Mouse (Mus musculus) CH12.LX (cell line): ENCODE measurements around the gene Akap12. TPM values are rescaled to one million over a fixed set of nuclear protein-coding genes. Genes with fewer than 3 reads are reported as not detected.
A peak's percentile ranks its signal among the peaks of the same experiment; 100 is the strongest.

Experiments
- DNase-seq: peaks from one replicate; pipeline ENCODE4 v3.0.0-alpha.2; 2013; ENCODE audit errors: extremely low read depth
- H3K27ac ChIP-seq: 2 replicates; pipeline ENCODE4 v1.5.1; 2012; ENCODE audit warnings: low read depth, mild to moderate bottlenecking, control low read depth, moderate library complexity; ENCODE audit not compliant: insufficient read depth
- H3K27me3 ChIP-seq: replicated peaks from 2 replicates; pipeline ENCODE3; 2012; ENCODE audit warnings: inconsistent platforms
- H3K36me3 ChIP-seq, 2 experiments: replicated peaks in 1 of 2; 2 replicates each; pipeline versions ENCODE3 to v1.6.1; 2012; ENCODE audit warnings: inconsistent platforms in 1 of 2, low read length in 1 of 2, mild to moderate bottlenecking in 1 of 2, mixed read lengths in 1 of 2, moderate library complexity in 1 of 2; ENCODE audit not compliant: control insufficient read depth in 1 of 2, insufficient read depth in 1 of 2
- H3K4me1 ChIP-seq, 2 experiments: 2 replicates each; pipeline ENCODE4 v1.6.1; 2012; ENCODE audit warnings: inconsistent platforms in 1 of 2, moderate library complexity in 1 of 2; ENCODE audit not compliant: insufficient read depth in 2 of 2, control insufficient read depth in 1 of 2
- H3K4me2 ChIP-seq: 2 replicates; pipeline ENCODE4 v1.6.1; 2012; ENCODE audit warnings: low read depth, mild to moderate bottlenecking, control low read depth; ENCODE audit not compliant: poor library complexity, insufficient read depth, severe bottlenecking
- H3K4me3 ChIP-seq, 3 experiments: fragments of 150-350 bp in 1 of 3; sonication (generic) in 1 of 3; replicated peaks in 1 of 3; 2 replicates each; pipeline versions ENCODE3 to v1.5.1; 2011 to 2012; ENCODE audit warnings: low read depth in 2 of 3, low read length in 2 of 3, mild to moderate bottlenecking in 2 of 3, moderate library complexity in 2 of 3, control low read depth in 1 of 3, improper control_type of control experiment in 1 of 3, inconsistent platforms in 1 of 3, mixed read lengths in 1 of 3; ENCODE audit not compliant: poor library complexity in 1 of 3
- H3K79me2 ChIP-seq: replicated peaks from 2 replicates; pipeline ENCODE4 v1.6.1; 2012; ENCODE audit warnings: mild to moderate bottlenecking, moderate library complexity; ENCODE audit not compliant: control insufficient read depth, poor library complexity, insufficient read depth, severe bottlenecking; ENCODE audit errors: extremely low read depth
- H3K9ac ChIP-seq: 2 replicates; pipeline ENCODE4 v1.6.1; 2012; ENCODE audit warnings: low read depth, mild to moderate bottlenecking, control low read depth, moderate library complexity; ENCODE audit not compliant: insufficient read depth
- H3K9me3 ChIP-seq: replicated peaks from 2 replicates; pipeline ENCODE3; 2012; ENCODE audit warnings: low read length, inconsistent platforms, mixed read lengths
- BHLHE40 ChIP-seq: IDR thresholded peaks from 2 replicates; pipeline ENCODE4 v1.6.1; 2011; ENCODE audit warnings: mild to moderate bottlenecking, low read depth, low read length, improper control_type of control experiment
- E2F4 ChIP-seq: IDR thresholded peaks from 2 replicates; pipeline ENCODE4 v1.6.1; 2011; ENCODE audit warnings: low read depth, low read length, improper control_type of control experiment; ENCODE audit not compliant: insufficient replicate concordance
- ELF1 ChIP-seq: IDR thresholded peaks from 2 replicates; pipeline ENCODE4 v1.6.1; 2014; ENCODE audit warnings: low read depth, mild to moderate bottlenecking, inconsistent platforms, low read length, improper control_type of control experiment
- ETS1 ChIP-seq: conservative IDR thresholded peaks from 2 replicates; pipeline ENCODE4 v1.6.1; 2012; ENCODE audit warnings: low read depth, mild to moderate bottlenecking, inconsistent platforms, low read length, improper control_type of control experiment, moderate library complexity
- GABPA ChIP-seq: IDR thresholded peaks from 2 replicates; pipeline ENCODE4 v1.6.1; 2012; ENCODE audit warnings: low read depth, low read length, improper control_type of control experiment, inconsistent platforms; ENCODE audit not compliant: insufficient replicate concordance
- IRF4 ChIP-seq: IDR thresholded peaks from 2 replicates; pipeline ENCODE4 v1.6.1; 2014; ENCODE audit warnings: low read depth, mild to moderate bottlenecking, inconsistent platforms, low read length, improper control_type of control experiment
- JUND ChIP-seq: conservative IDR thresholded peaks from 2 replicates; pipeline ENCODE4 v1.6.1; 2011; ENCODE audit warnings: low read depth, low read length, improper control_type of control experiment
- MAX ChIP-seq: IDR thresholded peaks from 2 replicates; pipeline ENCODE4 v1.6.1; 2011; ENCODE audit warnings: low read length, improper control_type of control experiment
- MAZ ChIP-seq: IDR thresholded peaks from 2 replicates; pipeline ENCODE4 v1.6.1; 2012; ENCODE audit warnings: low read depth, mild to moderate bottlenecking, inconsistent platforms, low read length, improper control_type of control experiment, moderate library complexity
- MXI1 ChIP-seq: IDR thresholded peaks from 2 replicates; pipeline ENCODE4 v1.6.1; 2011; ENCODE audit warnings: mild to moderate bottlenecking, low read depth, low read length, improper control_type of control experiment
- MYC ChIP-seq: IDR thresholded peaks from 2 replicates; pipeline ENCODE4 v1.6.1; 2011; ENCODE audit warnings: low read depth, mild to moderate bottlenecking, improper control_type of control experiment, low read length
- NELFE ChIP-seq: IDR thresholded peaks from 2 replicates; pipeline ENCODE4 v1.6.1; 2011; ENCODE audit warnings: low read depth, low read length, improper control_type of control experiment
- NRF1 ChIP-seq: IDR thresholded peaks from 2 replicates; pipeline ENCODE4 v1.6.1; 2014; ENCODE audit warnings: low read depth, mild to moderate bottlenecking, inconsistent platforms, low read length, improper control_type of control experiment, moderate library complexity
- POLR2A ChIP-seq: IDR thresholded peaks from 2 replicates; pipeline ENCODE4 v1.6.1; 2011; ENCODE audit warnings: low read depth, mild to moderate bottlenecking, improper control_type of control experiment, low read length
- POLR2AphosphoS2 ChIP-seq: IDR thresholded peaks from 2 replicates; pipeline ENCODE4 v1.6.1; 2011; ENCODE audit warnings: low read depth, low read length, improper control_type of control experiment
- RAD21 ChIP-seq: IDR thresholded peaks from 2 replicates; pipeline ENCODE4 v1.6.1; 2011; ENCODE audit warnings: low read depth, mild to moderate bottlenecking, low read length, improper control_type of control experiment, moderate library complexity
- SIN3A ChIP-seq: IDR thresholded peaks from 2 replicates; pipeline ENCODE4 v1.6.1; 2012; ENCODE audit warnings: low read length, improper control_type of control experiment, inconsistent platforms
- TCF12 ChIP-seq: IDR thresholded peaks from 2 replicates; pipeline ENCODE4 v1.6.1; 2014; ENCODE audit warnings: low read depth, mild to moderate bottlenecking, inconsistent platforms, low read length, improper control_type of control experiment
- UBTF ChIP-seq: IDR thresholded peaks from 2 replicates; pipeline ENCODE4 v1.6.1; 2012; ENCODE audit warnings: low read depth, mild to moderate bottlenecking, inconsistent platforms, low read length, improper control_type of control experiment, moderate library complexity
- USF1 ChIP-seq: IDR thresholded peaks from 2 replicates; pipeline ENCODE4 v1.6.1; 2014; ENCODE audit warnings: low read depth, mild to moderate bottlenecking, inconsistent platforms, low read length, improper control_type of control experiment
- USF2 ChIP-seq: conservative IDR thresholded peaks from 2 replicates; pipeline ENCODE4 v1.6.1; 2011; ENCODE audit warnings: low read depth, low read length, improper control_type of control experiment
- ZKSCAN1 ChIP-seq: IDR thresholded peaks from 2 replicates; pipeline ENCODE4 v1.6.1; 2012; ENCODE audit warnings: low read depth, inconsistent platforms, low read length, improper control_type of control experiment, borderline replicate concordance
- ZMIZ1 ChIP-seq: IDR thresholded peaks from 2 replicates; pipeline ENCODE4 v1.6.1; 2012; ENCODE audit warnings: low read depth, mild to moderate bottlenecking, inconsistent platforms, low read length, improper control_type of control experiment
- ZNF384 ChIP-seq: IDR thresholded peaks from 2 replicates; pipeline ENCODE4 v1.6.1; 2012; ENCODE audit warnings: low read depth, low read length, improper control_type of control experiment, inconsistent platforms
- dilution Hi-C: fragments of 300-500 bp; cut with MboI; formaldehyde crosslinking; loops from 2 replicates; pipeline ENCODE4 v1.14.3; 2020; ENCODE audit warnings: low sequenced_read_pairs; ENCODE audit not compliant: extremely low pct_unique_long_range_greater_than_20kb, extremely low pct_ligation_motif_present
- in situ Hi-C: fragments of 300-500 bp; cut with MboI; formaldehyde crosslinking; loops from 3 replicates; pipeline ENCODE4 v1.14.3; 2019; ENCODE audit warnings: low sequenced_read_pairs, low pct_ligation_motif_present, low pct_unique_long_range_greater_than_20kb, mixed read lengths
- polyA plus RNA-seq: library from polyadenylated mRNA; unstranded; fragments of >175 nt; gene quantifications from 2 replicates; pipeline ENCODE4 v1.2.1, GENCODE M21; 2012; ENCODE audit warnings: low read depth; ENCODE audit not compliant: insufficient read length
- total RNA-seq, 2 experiments: library from RNA; depleted of rRNA; stranded (reverse); fragments of 300-350 nt in 1 of 2; fragments of >200 nt in 1 of 2; gene quantifications; 2 replicates each; pipeline ENCODE4 v1.2.3; 2012 to 2014

Akap12 gene
- total and polyA plus RNA-seq, 3 experiments: 0.51 to 3.1 (median 1.7) TPM

DNA sequence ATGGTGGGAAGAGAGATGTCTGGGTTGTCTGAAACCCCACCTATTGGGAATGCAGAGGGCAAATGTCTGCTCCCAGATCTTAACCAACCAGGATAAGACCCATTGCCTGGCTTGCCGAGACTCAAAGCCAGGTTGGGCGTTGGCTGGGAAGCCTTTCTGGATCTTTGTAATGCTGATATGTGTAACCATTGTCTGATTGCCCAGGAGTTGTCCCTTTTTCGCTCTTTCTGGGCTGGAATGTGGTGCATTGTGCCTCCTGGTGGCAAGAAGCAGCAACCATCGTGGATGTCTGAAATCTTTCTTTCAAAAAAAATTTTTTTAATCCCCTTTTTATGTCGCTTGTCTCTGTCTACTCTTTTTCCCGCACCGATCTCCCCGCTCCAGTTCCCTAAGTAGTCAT, 67.1 kb downstream of the Akap12 start (continued):
- TF ChIP-seq UBTF (no peak), ELF1 (no peak), ZKSCAN1 (no peak), JUND (no peak), USF2 (no peak), MYC (no peak), SIN3A (no peak), POLR2A (no peak), POLR2AphosphoS2 (no peak), ZMIZ1 (no peak), TCF12 (no peak), NELFE (no peak), GABPA (no peak), E2F4 (no peak), MAZ (no peak), BHLHE40 (no peak), MXI1 (no peak), RAD21 (peak; percentile 85)

DNA sequence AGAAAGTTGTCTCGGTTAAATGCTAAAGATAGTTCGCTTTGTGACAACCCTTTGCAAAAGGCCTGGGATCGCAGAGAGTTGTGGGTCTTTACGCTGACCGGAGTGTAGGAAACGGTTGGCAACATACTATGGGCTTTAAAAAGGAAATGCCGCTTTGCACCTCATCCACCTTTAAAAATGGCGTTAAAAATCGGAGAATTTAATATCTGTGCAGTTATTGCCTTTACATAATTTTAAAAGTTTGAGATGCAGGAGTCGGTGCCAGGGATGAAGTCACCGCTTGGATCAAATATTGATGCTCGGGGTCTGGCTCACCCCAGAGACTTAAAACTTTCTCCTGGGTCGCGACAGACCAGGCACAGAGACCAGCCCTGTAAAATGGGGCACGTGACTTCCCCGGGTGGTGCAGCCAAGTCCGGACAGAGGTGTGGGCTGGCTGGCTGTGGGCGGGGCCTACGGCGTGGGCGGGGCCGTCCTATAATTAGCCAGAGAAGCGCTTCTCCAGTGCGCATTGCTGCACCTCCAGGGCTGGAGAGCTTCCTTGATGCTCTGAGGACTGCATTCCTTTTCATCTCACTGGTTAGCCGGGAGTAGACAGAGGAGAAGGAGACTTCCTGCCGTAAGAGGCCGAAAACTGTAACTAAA, 68.0 kb downstream of the Akap12 start:
- peak overlapping the region; percentile 41; the same call in 1 of the 2 replicates for H3K9ac ChIP-seq
- H3K4me1 ChIP-seq: peaks cover 0 to 19% of the 10 kb centered on the region in 2 experiments; a peak in 2 of 4 replicates
- peak; percentile 74 for DNase-seq
- dilution Hi-C loops: no loop called here
- H3K4me2 ChIP-seq: peak overlapping the region; percentile 62
- no peaks in the 10 kb centered on the region for H3K27me3 ChIP-seq
- no peak overlapping the region for H3K27ac ChIP-seq
- H3K4me3 ChIP-seq: peak overlapping the region; percentile 11 to 39 (median 15)
- H3K36me3 ChIP-seq: no peaks in the 10 kb centered on the region
- no peak for TF ChIP-seq IRF4
- peak; percentile 94 for TF ChIP-seq BHLHE40
- 0 out of 2 replicates have a peak, but pooled peaks have one; percentile 38 for TF ChIP-seq TCF12
- no peak for TF ChIP-seq ZNF384
- no peak for TF ChIP-seq E2F4
- peak; percentile 90 for TF ChIP-seq MAX
- TF ChIP-seq POLR2A: peak; percentile 61
- peak; percentile 31; the same call in 1 of the 2 replicates for TF ChIP-seq NRF1
- peak; percentile 87 for TF ChIP-seq USF2
- TF ChIP-seq ETS1: no peak
- TF ChIP-seq USF1: peak; percentile 92
- no peaks in the 10 kb centered on the region for H3K9me3 ChIP-seq
- in situ Hi-C loops: loop anchor here (10.0 to 25.0 kb wide), 4 partner anchors 149 to 797 kb away; partner anchors contain the start of gene Iyd
- no peaks in the 10 kb centered on the region for H3K79me2 ChIP-seq
